Mouse (Mus musculus) embryo, embryonic 11 days (tissue): Measurements from ENCODE around the gene Ubn1.
A peak's percentile ranks its signal among the peaks of the same experiment; 100 is the strongest.

ENCODE experiments used
- DNase-seq: peaks from one replicate; pipeline ENCODE4 v3.0.0-alpha.2; 2015

Gene Ubn1

DNA sequence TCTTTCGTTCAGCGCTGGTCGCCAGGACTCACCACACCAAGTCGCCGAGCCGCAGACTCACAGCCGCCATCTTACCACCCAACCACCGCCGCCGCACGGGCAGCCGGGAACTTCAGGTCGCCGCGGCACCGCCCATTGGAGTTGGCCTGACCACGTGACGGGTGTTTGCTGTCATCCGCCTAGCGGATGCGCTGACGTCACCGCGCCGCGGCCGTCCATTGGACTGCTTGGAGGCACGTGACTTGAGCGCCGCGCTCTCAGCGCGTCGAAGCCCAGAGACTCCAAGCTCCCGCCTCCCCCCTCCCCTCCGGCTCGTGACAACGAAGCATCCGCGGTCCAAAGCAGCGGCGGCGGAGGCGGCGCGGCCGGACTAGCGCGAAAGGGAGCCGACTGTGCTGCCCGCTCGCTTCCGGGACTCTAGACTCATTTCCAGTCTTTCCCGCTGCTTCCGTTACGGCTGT lies at the start of gene Ubn1, which contains the start of gene Glyr1:
Ubn1 (plus strand) TSS at position 284 of the 461 bp plus-strand sequence.
Glyr1 (minus strand) TSS at position 90 of the 461 bp plus-strand sequence.
- DNase-seq: peak; percentile 100

GRCm38 (mm10) chr16:5000611-5001010 lies 49.2 kb upstream of the Ubn1 start:
- DNase-seq: no peak

GRCm38 (mm10) chr16:5007067-5007466 lies 42.8 kb upstream of the Ubn1 start, which contains the start of gene Smim22:
TSS of gene Smim22 (plus strand) at chr16:5007288.
- no peak for DNase-seq

GRCm38 (mm10) chr16:5007492-5007891 lies 42.4 kb upstream of the Ubn1 start:
- DNase-seq: no peak

DNA sequence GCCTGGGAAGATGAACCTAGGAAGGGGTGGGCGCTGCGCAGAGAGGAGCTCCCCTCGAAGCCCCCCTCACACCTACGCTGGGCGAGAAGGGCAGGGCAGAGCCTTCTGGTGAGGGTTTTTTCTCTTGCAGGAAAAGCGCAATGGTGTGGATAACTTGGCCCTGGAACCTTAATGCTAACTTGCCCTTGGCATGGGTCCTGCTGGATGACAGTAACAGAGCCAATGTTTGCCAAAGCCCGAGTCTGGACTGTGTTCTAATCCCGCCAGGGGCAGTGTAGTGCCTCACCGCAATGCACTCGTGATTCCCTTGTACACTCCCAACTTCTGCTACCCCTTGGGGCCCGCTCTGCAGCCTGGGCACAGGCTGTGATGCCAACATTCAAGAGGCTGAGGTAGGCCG lies 41.8 kb upstream of the Ubn1 start:
- no peak for DNase-seq

GRCm38 (mm10) chr16:5010371-5010935 lies 39.4 kb upstream of the Ubn1 start:
- no peak for DNase-seq

- DNase-seq: no peak
Observed at GRCm38 (mm10) chr16:5011285-5011684, 38.6 kb upstream of the Ubn1 start.

DNA sequence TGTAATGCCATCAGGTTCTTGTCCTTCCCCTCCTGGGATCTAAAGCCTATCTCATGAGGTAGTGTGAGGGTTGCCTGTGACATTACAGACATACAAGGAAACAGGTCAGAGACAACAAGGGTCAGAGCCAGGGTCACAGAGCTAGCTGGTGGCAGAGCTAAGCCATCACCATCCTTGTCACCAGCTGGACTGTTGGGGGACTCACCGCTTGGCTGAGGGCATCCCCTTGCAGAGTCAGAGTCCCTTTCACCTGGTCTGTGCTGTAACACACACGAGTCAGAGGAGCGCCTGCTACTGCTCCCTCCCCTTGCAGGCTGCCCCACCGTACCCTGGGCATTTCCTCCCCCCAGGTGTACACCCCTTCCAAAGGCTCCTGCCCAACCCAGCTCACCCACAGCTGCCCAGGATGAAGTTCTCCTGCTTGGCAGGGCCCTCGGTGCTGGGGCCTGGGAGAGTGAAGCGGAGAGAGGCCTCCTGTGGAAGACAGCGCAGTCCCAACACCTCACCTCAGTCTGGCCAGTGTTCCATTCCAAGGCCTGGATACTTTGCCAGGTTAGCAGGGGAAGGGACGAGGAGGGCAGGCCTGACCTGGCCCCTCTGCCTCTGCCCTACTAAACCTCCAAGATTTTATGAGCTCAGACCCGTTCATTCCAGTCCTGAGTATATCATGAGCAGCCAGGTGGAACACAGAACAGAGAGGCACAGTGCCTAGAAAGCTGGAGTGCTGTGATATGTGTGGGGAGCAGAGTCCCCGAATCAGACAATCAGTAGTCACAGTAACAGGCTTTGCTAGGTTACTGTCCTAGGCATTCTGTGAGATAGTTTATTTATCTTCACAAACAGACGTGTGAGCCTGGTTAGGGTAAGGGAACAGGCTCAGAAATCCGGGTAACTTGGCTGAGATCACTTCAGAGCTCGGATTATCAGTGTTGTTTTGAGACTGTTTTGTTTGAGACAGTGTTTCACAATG lies 37.5 kb upstream of the Ubn1 start:
- peak; percentile 5 for DNase-seq

- peak; percentile 99 for DNase-seq
Observed at GRCm38 (mm10) chr16:5013054-5013838, 36.6 kb upstream of the Ubn1 start, which contains the start of gene Rogdi. TSS of gene Rogdi (minus strand) at chr16:5013553.

DNA sequence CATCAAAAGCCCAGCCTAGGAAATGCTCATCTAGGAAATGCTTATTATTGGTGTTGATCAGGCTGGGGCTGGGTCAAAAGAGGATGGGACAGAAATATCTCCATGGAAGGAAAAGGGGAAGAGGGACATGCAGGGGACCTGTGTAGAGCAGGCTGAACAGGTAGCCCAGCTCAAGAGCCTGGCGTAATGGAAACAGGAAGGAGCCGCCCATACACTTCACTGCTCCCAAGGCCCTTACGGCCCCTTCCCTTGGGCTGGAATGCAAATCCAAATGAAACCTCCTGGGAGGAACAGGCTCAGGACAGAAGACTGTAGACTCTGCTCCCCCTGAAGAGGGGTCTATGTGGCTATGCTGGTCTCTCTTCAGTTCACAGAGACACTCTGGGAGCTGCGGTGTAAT lies 35.3 kb upstream of the Ubn1 start:
- DNase-seq: no peak

DNA sequence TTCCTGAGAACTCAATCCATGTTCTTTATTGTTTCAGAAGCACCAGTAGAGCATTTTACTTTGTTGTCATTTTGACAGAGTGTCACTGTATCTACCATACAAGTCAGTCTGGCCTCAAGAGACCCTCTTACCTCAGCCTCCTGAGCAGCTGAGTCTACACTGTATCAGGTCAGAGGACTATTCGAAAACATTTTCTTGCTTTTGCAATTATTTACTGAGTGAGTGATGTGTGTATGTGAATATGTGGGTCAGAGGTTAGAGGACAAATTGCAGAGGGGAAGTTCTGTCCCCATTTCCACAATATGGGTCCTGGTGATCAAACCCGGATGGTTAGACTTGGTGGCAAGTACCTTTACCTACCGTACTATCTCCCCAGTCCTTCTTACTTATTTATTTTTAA lies 25.8 kb upstream of the Ubn1 start:
- no peak for DNase-seq

DNA sequence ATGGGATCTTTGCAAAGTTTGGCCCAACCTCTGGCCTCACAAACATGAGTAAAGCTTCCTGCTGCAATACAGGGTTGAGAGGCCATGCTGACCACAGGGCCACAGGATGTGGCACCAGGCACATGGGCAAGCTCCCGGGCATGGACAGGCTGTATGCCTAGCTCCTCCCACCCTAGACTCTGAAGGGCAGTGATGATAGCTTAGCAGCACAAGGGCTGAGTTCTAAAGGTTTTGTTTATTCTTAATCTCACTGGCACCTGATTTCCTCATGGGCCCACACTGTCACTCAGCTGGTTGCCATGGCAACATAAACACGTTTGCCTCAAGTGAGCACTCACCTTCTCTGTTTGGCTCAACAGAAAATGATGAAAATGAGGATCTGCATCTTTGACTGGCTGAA lies 20.0 kb upstream of the Ubn1 start:
- DNase-seq: no peak

DNA sequence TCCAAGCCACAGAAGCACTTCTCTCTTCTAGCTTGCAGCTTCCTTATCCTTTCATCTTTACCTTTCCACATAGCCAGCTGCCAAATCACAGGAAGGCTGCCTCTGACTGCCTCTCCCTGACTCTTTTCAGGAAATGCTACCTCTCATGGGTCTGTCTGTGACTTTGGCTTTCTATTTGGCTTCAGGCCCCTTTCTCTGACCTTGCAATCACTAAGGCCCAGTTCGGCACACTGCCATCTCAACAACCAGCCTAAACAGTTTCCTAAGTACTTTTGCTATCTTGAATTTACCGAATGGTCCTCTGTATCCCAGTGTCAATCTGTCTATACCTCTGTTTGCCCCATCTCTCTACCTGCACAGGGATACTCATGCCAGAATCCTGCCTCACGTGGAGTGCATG lies 14.3 kb upstream of the Ubn1 start:
- no peak for DNase-seq

DNA sequence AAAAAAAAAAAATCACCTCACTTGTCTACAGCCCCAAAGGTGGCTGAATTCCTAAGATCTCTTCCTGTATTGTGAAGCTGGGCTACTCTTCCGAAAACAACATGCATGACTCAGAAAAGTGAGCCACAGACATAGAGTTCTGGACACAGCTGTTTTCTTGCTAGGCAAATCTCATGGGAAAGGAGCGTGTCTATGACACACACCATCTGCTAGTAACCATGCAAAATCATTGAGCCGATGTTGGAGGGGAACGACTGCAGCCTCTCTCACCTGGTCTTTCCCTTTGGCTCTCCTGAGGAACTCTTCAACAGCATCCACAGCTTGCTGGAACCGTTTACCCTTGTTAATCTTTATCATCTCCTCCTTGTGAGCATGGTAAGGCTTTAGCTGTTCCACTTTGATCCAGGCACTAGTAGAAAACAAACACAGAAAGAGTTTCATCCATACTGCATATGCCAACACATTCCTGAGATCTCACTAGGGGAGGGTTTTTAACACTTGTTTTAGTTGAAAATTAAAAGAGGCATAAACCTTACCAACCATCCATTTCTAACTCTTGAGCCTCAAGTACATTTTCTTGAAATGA lies 13.1 kb upstream of the Ubn1 start:
- no peak for DNase-seq

DNA sequence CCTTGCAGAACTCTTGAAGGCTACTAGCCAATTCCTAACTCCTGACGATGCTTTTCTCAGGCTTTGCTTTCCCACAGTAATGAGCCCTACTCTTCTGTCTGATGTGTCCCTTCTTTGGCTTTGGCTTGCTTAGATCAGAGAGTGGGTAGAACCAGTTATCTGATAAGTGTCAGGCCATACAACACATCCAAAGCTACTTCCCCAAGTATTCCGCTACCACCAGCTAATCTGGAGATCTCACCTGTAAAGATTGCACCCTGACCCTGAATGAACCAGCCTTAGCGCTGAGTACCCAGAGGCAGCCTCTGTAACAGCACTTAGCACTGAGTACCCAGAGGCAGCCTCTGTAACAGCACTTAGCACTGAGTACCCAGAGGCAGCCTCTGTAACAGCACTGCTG lies 4.5 kb upstream of the Ubn1 start:
- no peak for DNase-seq

DNA sequence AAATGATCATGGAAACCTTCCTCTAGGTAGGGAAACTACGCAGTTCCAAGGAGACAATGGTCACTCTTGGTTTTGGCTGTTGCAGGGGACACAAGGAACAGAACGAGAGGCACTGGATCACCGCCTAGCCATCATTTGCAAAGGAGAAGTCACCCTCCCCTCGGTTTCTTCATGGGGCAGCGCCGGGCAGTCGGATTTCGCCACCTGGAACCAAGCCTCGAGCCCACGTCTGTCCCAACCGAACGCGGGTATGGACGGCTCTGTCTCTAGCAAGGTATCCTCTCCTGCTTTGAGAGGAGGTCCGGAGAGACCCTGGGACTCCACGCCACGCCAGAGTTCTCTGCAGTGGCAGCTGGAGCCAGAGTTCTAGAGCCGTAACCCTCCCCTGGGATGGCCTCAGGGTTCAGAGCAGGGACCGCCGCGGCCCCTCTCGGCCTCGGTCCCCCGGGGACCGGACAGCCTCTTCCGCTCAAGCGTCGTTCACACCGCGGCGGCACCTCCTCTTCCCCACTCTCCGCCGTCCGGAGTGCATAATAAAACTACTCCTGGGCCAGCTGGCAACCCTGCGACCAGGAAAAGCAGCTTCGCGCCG lies 579 bp upstream of the Ubn1 start:
- DNase-seq: no peak

DNA sequence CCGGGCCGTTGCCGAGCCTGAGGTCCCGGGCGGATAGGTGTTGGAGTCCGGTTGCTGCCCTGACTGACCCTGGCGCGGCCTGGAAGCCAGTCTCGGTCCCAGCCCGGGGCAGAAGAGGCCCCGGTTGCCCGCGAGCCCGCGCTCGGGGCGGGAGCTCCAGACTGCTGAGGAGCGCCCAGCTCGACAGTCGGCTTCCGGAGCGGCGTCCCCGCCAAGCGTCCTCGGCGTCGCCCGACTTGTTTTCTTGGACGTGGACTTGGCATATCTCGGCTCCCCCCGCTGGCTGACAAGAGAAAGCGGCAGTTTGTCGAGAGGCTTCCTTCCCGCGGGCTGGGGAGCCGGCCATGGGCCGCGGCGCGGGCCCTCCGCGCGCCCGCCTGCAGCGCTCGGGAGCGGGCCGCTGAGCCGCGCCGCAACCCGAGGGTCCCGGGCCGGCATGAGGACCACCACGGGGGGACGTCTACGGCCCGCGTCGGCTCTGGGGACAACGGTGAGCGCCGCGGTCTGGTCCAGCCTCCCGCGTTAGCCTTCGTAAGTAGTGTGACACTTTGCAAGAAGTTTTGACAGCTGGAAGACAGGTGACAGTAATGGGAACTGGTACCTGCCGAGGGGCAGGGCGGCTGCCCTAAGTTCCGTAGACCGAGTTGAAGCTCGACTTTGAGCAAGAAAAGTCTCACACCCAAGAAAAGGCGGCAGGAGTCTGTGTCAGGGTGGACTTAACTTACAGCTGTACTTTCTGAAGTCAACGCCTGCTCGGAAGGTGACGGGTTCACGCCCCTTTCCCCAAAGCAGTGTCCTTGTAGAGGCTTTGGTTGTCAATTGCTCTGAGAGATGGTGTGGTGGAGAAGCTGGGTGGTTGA lies 624 bp downstream of the Ubn1 start:
- peak; percentile 81 for DNase-seq

DNA sequence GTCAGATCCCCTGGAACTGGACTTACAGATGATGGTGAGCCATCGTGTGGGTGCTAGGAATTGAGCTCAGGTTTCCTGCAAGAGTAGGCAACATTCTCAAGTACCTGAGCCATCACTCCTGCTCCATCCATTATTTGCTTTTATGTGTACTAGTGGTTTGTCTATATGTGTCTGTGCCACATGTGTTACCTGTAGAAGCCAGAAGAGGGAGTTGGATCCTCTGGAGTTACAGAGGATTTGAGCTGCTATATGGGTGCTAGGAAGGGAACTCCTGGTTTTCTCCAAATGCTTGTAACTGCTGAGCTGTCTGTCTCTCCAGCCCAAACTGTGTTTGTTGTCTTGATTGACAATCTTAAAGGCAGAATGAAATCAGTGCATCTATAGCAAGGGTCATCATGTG lies 8.3 kb downstream of the Ubn1 start:
- peak; percentile 25 for DNase-seq

DNA sequence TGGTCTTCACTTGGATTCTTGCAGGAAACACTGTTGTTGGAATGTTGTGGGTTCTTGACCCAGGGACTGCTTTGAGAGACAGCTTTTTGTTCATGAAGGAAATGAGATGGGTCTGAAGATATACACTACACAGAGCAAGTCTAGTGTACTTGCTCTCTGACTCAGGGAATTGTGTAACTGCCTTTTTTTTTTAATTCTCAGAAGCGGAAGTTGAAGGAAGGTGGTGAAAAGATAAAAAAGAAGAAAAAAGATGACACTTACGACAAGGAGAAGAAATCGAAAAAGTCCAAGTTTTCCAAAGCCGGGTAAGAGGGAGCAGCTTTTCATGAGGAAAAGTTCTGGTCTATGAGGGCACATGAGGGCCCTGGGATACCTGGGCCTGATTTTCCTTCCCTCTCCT lies 13.6 kb downstream of the Ubn1 start:
- DNase-seq: no peak

GRCm38 (mm10) chr16:5070321-5070720 lies 20.5 kb downstream of the Ubn1 start:
- no peak for DNase-seq

GRCm38 (mm10) chr16:5071974-5072373 lies 22.1 kb downstream of the Ubn1 start:
- no peak for DNase-seq
